Mouse (Mus musculus): Measurements from ENCODE around the gene E2f2. TPM values are rescaled to one million over a fixed set of nuclear protein-coding genes. Genes with fewer than 3 reads are reported as not detected.

Gene E2f2
- 2.5 and 3.1 TPM in 2 replicates for polyA plus RNA-seq (2014; fragmentation: Nextera tagmentation; extraction: Ambion mirVana)

DNA sequence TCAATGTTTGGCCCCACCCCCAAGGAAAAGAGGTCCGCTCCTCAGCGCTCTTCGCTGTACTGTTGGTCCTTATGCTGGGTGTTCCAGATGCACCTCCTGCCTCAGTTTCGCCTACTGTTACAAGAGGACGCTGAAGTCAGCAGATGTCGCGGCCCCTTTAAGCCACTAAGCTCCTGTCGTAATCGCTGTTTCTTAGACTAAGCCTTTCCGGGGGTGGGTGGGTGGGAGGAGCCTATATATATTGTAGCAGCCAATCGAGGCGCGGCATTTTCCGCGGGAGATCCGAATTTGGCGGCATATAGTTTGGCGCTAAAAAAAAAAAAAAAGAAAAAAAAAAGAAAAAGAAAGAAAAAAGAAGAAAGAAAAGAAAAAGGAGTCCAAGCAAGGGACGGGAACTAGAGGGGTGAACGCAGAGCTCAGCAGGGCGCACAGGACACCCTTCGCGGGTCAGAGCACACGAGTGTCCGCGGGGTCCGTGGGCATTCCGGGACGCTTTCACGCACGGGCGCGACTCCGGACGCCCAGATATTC, at the start of gene E2f2:
Gene E2f2, plus strand, starts transcription at position 384 of the 531 bp plus-strand sequence.
- Histone ChIP-seq H3K36me3 (ENCODE audit: control insufficient read depth, insufficient read depth, low read length) (no peaks in the 10 kb centered on the region), H3K27me3 (ENCODE audit: control insufficient read depth, insufficient read depth, low read length) (no peaks in the 10 kb centered on the region), H3K4me1 (ENCODE audit: control insufficient read depth in 2 of 2, insufficient read depth in 2 of 2, low read length in 2 of 2) (peaks cover 14 to 35% of the 10 kb centered on the region in 2 experiments; a peak in 3 of 4 replicates), H3K9me3 (ENCODE audit: control insufficient read depth, low read length) (no peaks in the 10 kb centered on the region), H3K27ac (replicated peaks in 1 of 2; ENCODE audit: control insufficient read depth in 1 of 2, insufficient read depth in 1 of 2, low read depth in 2 of 2, low read length in 2 of 2) (peak within 1 kb of the TSS; percentile 36 to 48), H3K9ac (ENCODE audit: low read length) (peak within 1 kb of the TSS; percentile 80), H3K4me3 (ENCODE audit: control insufficient read depth in 1 of 2, insufficient read depth in 1 of 2, low read depth in 1 of 2, low read length in 2 of 2) (peak within 1 kb of the TSS; percentile 62 to 70), H3K4me2 (ENCODE audit: low read length) (peak within 1 kb of the TSS; percentile 98)
- ATAC-seq (ENCODE audit: insufficient number of reproducible peaks, insufficient read depth, low FRiP score, low read depth): 0 out of 2 replicates have a peak, but pooled peaks have one; percentile 43
- under 1% methylated on average over 35 of the region's 35 CpGs for WGBS

DNA sequence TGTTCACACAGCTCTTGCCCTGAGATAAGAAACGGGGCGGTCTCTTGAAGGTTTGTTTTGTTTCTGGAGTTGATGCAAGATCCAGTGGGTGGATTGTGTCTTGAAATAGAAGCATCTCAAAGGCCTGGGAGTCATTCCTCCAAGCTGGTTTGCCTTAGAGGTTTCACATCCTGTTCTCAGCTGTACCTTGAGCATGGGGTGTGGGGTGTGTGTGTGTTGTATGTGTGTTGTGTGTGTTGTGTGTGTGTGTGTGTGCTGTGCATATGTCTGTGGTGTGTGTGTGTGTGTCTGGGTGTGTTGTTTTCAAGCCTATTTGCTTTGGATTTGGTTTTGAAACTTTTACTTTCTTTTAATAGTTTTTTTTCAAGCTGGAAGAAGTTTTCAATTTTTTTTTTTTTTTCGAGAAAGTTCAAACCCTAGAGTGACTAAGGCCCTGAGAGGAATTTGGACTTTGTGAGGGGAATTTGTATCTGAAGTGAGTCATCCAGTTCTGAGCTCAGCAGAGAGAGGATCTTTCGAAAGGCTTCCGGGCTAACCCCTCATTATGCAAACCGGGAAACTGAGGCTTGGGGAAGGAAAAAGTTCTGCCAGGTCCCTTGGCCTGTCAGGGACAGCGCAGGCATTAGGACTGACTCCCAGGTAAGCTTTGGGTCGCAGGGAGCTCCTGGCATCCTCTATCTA, 48.9 kb upstream of the E2f2 start:
- WGBS: 42% methylated on average over 8 of the region's 8 CpGs
- Histone ChIP-seq H3K27me3 (ENCODE audit: control insufficient read depth, insufficient read depth, low read length) (no peaks in the 10 kb centered on the region; the same call in 1 of the 2 replicates), H3K9me3 (ENCODE audit: control insufficient read depth, low read length) (no peaks in the 10 kb centered on the region), H3K4me1 (ENCODE audit: control insufficient read depth in 2 of 2, insufficient read depth in 2 of 2, low read length in 2 of 2) (peaks cover 13 to 17% of the 10 kb centered on the region in 2 experiments; a peak in 2 of 4 replicates), H3K9ac (ENCODE audit: low read length) (peak overlapping the region; percentile 41; the same call in 1 of the 2 replicates), H3K4me3 (ENCODE audit: control insufficient read depth in 1 of 2, insufficient read depth in 1 of 2, low read depth in 1 of 2, low read length in 2 of 2) (no peak overlapping the region), H3K4me2 (ENCODE audit: low read length) (no peak overlapping the region), H3K36me3 (ENCODE audit: control insufficient read depth, insufficient read depth, low read length) (no peaks in the 10 kb centered on the region), H3K27ac (replicated peaks in 1 of 2; ENCODE audit: control insufficient read depth in 1 of 2, insufficient read depth in 1 of 2, low read depth in 2 of 2, low read length in 2 of 2) (peak overlapping the region; percentile 55 to 57)
- no peak for ATAC-seq (ENCODE audit: insufficient number of reproducible peaks, insufficient read depth, low FRiP score, low read depth)

DNA sequence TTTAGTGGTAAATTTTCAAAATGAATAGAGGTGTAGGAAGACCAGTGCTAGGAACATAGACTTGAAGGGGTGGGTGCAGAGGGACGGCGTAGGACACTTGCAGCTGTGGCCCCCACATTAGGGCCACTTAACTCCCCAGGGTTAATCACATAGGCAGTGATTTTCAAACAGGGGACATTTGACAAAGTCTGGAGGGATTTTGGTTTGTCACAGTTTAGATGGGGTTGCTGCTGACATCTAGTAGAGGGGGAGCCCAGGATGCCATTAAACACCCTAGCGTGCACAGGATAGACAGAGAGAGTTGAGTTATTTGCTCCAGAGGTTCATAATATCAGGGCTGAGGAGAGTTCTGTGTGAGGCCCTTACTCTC, 48.4 kb upstream of the E2f2 start:
- H3K4me3 ChIP-seq (ENCODE audit: control insufficient read depth in 1 of 2, insufficient read depth in 1 of 2, low read depth in 1 of 2, low read length in 2 of 2): no peak overlapping the region
- no peak for ATAC-seq (ENCODE audit: insufficient number of reproducible peaks, insufficient read depth, low FRiP score, low read depth)
- no peak overlapping the region for H3K9ac ChIP-seq (ENCODE audit: low read length)
- H3K9me3 ChIP-seq (ENCODE audit: control insufficient read depth, low read length): no peaks in the 10 kb centered on the region
- H3K4me1 ChIP-seq (ENCODE audit: control insufficient read depth in 2 of 2, insufficient read depth in 2 of 2, low read length in 2 of 2): peaks cover 14 to 17% of the 10 kb centered on the region in 2 experiments; a peak in 2 of 4 replicates
- no peaks in the 10 kb centered on the region; the same call in 1 of the 2 replicates for H3K27me3 ChIP-seq (ENCODE audit: control insufficient read depth, insufficient read depth, low read length)
- peak overlapping the region in 1 of 2 experiments; percentile 57; a peak in 2 of 4 replicates for H3K27ac ChIP-seq (replicated peaks in 1 of 2; ENCODE audit: control insufficient read depth in 1 of 2, insufficient read depth in 1 of 2, low read depth in 2 of 2, low read length in 2 of 2)
- H3K36me3 ChIP-seq (ENCODE audit: control insufficient read depth, insufficient read depth, low read length): no peaks in the 10 kb centered on the region
- H3K4me2 ChIP-seq (ENCODE audit: low read length): no peak overlapping the region
- 80% methylated on average over 3 of the region's 3 CpGs for WGBS

DNA sequence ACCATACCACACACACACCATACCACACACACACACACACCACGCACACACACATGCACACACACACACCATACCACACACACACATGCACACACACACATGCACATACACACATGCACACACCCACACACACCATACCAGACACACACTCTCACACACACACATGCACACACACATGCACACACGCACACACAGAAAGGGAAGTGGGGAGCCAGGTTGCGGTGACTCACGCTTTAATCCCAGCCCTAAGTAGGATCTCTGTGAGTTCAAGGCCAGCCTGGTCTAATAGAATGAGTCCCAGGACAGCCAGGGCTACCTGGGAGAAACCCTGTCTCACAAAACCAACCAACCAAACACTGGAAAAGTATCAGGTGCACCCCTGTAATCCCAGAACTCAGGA, 47.6 kb upstream of the E2f2 start:
- H3K4me1 ChIP-seq (ENCODE audit: control insufficient read depth in 2 of 2, insufficient read depth in 2 of 2, low read length in 2 of 2): peaks cover 14 to 17% of the 10 kb centered on the region in 2 experiments; a peak in 2 of 4 replicates
- WGBS: 98% methylated on average over 4 of the region's 4 CpGs
- ATAC-seq (ENCODE audit: insufficient number of reproducible peaks, insufficient read depth, low FRiP score, low read depth): no peak; the same call in 1 of the 2 replicates

DNA sequence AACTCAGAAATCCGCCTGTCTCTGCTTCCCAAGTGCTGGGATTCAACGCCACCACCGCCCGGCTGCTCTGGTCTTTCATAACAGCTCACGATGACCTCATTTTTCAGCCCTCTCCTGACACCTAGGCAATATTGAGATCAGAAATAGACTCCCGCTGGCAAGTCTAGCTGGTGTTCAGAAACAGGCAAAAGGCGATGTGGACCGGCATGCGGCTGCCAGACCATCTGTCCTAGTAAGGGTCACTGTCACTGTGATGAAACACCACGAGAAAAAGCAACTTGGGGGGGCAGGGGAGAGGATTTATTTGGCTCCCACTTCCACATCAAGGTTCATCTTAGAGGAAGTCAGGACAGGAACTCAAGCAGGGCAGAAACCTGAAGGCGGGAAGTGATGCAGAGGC, 46.7 kb upstream of the E2f2 start:
- ATAC-seq (ENCODE audit: insufficient number of reproducible peaks, insufficient read depth, low FRiP score, low read depth): no peak
- Histone ChIP-seq H3K9me3 (ENCODE audit: control insufficient read depth, low read length) (0 out of 2 replicates have a peak, but pooled peaks cover 4% of the 10 kb centered on the region), H3K27me3 (ENCODE audit: control insufficient read depth, insufficient read depth, low read length) (no peaks in the 10 kb centered on the region), H3K4me1 (ENCODE audit: control insufficient read depth in 2 of 2, insufficient read depth in 2 of 2, low read length in 2 of 2) (peaks cover 14 to 17% of the 10 kb centered on the region in 2 experiments; a peak in 2 of 4 replicates), H3K9ac (ENCODE audit: low read length) (no peak overlapping the region), H3K4me2 (ENCODE audit: low read length) (no peak overlapping the region), H3K36me3 (ENCODE audit: control insufficient read depth, insufficient read depth, low read length) (no peaks in the 10 kb centered on the region), H3K4me3 (ENCODE audit: control insufficient read depth in 1 of 2, insufficient read depth in 1 of 2, low read depth in 1 of 2, low read length in 2 of 2) (no peak overlapping the region), H3K27ac (replicated peaks in 1 of 2; ENCODE audit: control insufficient read depth in 1 of 2, insufficient read depth in 1 of 2, low read depth in 2 of 2, low read length in 2 of 2) (no peak overlapping the region)
- WGBS: 65% methylated on average over 11 of the region's 11 CpGs

More for the DNA sequence above, 47.6 kb upstream of the E2f2 start:
- Histone ChIP-seq H3K9ac (ENCODE audit: low read length) (no peak overlapping the region), H3K27me3 (ENCODE audit: control insufficient read depth, insufficient read depth, low read length) (no peaks in the 10 kb centered on the region), H3K27ac (replicated peaks in 1 of 2; ENCODE audit: control insufficient read depth in 1 of 2, insufficient read depth in 1 of 2, low read depth in 2 of 2, low read length in 2 of 2) (no peak overlapping the region), H3K4me3 (ENCODE audit: control insufficient read depth in 1 of 2, insufficient read depth in 1 of 2, low read depth in 1 of 2, low read length in 2 of 2) (no peak overlapping the region), H3K36me3 (ENCODE audit: control insufficient read depth, insufficient read depth, low read length) (no peaks in the 10 kb centered on the region), H3K4me2 (ENCODE audit: low read length) (no peak overlapping the region), H3K9me3 (ENCODE audit: control insufficient read depth, low read length) (no peaks in the 10 kb centered on the region)

DNA sequence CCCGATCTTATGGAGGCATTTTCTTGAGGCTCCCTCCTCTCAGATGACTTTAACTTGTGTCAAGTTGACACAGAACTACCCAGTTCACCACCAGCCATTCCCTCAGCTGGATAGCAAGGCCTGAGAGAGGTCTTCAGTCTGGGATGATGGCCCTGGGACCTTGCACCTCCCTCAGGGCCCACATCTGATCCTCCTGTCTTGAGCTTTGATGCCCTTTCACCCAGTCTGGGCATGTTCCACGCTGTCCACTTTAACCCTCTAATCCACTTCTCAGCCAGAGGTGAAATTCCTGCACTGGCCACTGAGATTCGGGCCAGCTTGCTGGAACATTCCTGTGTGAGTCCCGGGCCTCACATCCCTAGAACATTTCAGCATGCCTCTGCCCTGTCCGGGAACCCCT, 46.2 kb upstream of the E2f2 start:
- Histone ChIP-seq H3K9ac (ENCODE audit: low read length) (no peak overlapping the region), H3K36me3 (ENCODE audit: control insufficient read depth, insufficient read depth, low read length) (no peaks in the 10 kb centered on the region), H3K4me3 (ENCODE audit: control insufficient read depth in 1 of 2, insufficient read depth in 1 of 2, low read depth in 1 of 2, low read length in 2 of 2) (no peak overlapping the region), H3K27ac (replicated peaks in 1 of 2; ENCODE audit: control insufficient read depth in 1 of 2, insufficient read depth in 1 of 2, low read depth in 2 of 2, low read length in 2 of 2) (0 out of 4 replicates have a peak overlapping the region, but pooled peaks of 1 of the 2 experiments have one; percentile 1), H3K4me2 (ENCODE audit: low read length) (no peak overlapping the region), H3K27me3 (ENCODE audit: control insufficient read depth, insufficient read depth, low read length) (no peaks in the 10 kb centered on the region), H3K4me1 (ENCODE audit: control insufficient read depth in 2 of 2, insufficient read depth in 2 of 2, low read length in 2 of 2) (peaks cover 14 to 17% of the 10 kb centered on the region in 2 experiments; a peak in 2 of 4 replicates), H3K9me3 (ENCODE audit: control insufficient read depth, low read length) (0 out of 2 replicates have a peak, but pooled peaks cover 4% of the 10 kb centered on the region)
- no peak for ATAC-seq (ENCODE audit: insufficient number of reproducible peaks, insufficient read depth, low FRiP score, low read depth)
- 42% methylated on average over 5 of the region's 5 CpGs for WGBS

DNA sequence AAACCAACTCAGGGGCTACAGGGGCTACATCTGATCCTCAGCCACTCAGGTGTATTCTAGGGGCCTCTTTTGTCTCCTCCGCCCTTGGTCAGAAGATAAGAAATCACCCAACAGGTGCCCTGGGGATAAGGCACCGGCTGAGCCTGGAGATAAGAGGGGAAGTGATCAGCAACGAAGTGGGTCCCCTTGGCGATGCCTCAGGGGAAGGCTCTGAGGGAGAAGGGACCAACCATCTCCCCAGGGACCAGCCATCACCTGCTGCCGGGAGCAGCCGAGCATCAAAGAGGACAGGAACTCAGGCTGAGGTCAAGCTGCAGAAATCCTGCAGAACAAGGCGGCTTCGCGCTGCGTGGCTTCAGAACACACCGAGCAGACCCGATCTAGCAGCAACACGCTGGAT, 44.5 kb upstream of the E2f2 start:
- Histone ChIP-seq H3K36me3 (ENCODE audit: control insufficient read depth, insufficient read depth, low read length) (no peaks in the 10 kb centered on the region), H3K4me2 (ENCODE audit: low read length) (no peak overlapping the region)

More for the DNA sequence above, 44.5 kb upstream of the E2f2 start:
- no peak overlapping the region for H3K4me3 ChIP-seq (ENCODE audit: control insufficient read depth in 1 of 2, insufficient read depth in 1 of 2, low read depth in 1 of 2, low read length in 2 of 2)
- peaks cover 14 to 17% of the 10 kb centered on the region in 2 experiments; a peak in 2 of 4 replicates for H3K4me1 ChIP-seq (ENCODE audit: control insufficient read depth in 2 of 2, insufficient read depth in 2 of 2, low read length in 2 of 2)
- H3K9me3 ChIP-seq (ENCODE audit: control insufficient read depth, low read length): 0 out of 2 replicates have a peak, but pooled peaks cover 4% of the 10 kb centered on the region
- WGBS: 53% methylated on average over 13 of the region's 13 CpGs
- H3K9ac ChIP-seq (ENCODE audit: low read length): no peak overlapping the region
- H3K27ac ChIP-seq (replicated peaks in 1 of 2; ENCODE audit: control insufficient read depth in 1 of 2, insufficient read depth in 1 of 2, low read depth in 2 of 2, low read length in 2 of 2): no peak overlapping the region
- H3K27me3 ChIP-seq (ENCODE audit: control insufficient read depth, insufficient read depth, low read length): no peaks in the 10 kb centered on the region
- no peak for ATAC-seq (ENCODE audit: insufficient number of reproducible peaks, insufficient read depth, low FRiP score, low read depth)
